Mouse (Mus musculus) gastrocnemius, postnatal 25 days (tissue): ENCODE measurements around the gene 4932438H23Rik. TPM values are rescaled to one million over a fixed set of nuclear protein-coding genes. Genes with fewer than 3 reads are reported as not detected.
A peak's percentile ranks its signal among the peaks of the same experiment; 100 is the strongest.

Source experiments
- DNase-seq: peaks from one replicate; pipeline ENCODE4 v3.0.0; 2022
- total RNA-seq, 2 experiments: library from RNA; stranded (reverse); gene quantifications; 1 replicate in 1 of 2; 2 replicates in 1 of 2; pipeline ENCODE4 v1.2.3; 2021

Gene 4932438H23Rik
- total RNA-seq, 2 experiments from 2014 or later = 0.33 to 0.38 TPM

GRCm38 (mm10) chr16:91057261-91057660, 37.7 kb downstream of the 4932438H23Rik start:
- DNase-seq = no peak

GRCm38 (mm10) chr16:91056043-91056821, 38.7 kb downstream of the 4932438H23Rik start:
- no peak for DNase-seq

DNA sequence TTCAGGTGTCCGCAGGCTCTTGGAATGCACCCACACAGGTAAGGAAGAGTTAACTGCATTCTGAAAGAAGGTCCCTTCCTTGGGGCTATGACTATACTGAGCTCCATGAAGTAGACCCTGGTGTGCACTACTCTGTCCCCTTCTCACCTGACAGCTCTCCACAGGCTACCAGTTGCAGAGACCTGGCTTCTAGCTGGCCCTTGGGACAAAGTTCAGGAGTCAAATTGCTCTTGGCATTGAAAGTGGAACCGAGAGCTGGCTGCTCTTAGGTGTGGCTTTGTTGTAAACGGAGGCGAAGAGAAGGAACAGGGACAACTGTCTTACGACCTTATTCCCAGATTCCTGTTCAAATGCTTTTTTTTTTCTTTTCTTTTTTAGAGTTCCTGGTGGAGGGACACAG, 39.8 kb downstream of the 4932438H23Rik start:
- no peak for DNase-seq

DNA sequence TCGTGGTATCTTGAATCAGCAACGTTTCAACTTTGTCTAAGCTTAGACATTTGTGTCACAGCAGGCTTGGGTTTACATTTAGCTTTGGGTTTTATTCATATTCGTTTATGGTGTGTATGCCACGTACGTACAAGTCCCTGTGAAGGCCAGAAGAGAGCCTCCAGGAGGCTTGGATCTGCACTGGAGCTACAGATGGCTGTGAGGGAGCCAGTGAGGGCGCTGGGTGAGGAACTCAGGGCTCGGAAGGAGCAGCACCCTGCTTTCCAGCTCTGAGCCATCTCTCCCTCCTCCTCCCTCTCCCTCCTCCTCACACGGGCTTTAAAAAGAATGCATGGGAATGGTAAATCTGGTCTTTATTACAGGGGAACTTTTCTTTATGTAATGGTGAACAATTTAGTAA, 41.3 kb downstream of the 4932438H23Rik start:
- DNase-seq = no peak

DNA sequence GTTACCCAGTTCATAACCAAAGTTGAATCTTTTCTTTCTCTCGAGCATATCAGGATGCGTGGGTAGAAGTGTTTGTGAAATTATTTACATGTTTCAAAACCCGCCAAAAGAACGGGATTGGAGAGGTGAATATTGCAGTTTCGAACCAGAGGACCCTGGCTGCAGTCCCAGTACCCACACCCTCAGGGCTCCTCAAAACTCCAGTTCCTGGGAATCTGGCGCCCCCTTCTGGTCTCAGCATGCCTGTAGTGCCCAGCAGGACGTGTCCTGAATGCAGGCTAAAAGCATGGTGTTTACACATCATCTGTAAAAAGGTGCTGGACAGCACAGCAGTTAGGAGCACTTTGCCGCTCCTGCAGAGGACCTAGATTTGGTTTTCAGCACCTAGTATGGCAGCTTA, 49.4 kb downstream of the 4932438H23Rik start:
- no peak for DNase-seq

DNA sequence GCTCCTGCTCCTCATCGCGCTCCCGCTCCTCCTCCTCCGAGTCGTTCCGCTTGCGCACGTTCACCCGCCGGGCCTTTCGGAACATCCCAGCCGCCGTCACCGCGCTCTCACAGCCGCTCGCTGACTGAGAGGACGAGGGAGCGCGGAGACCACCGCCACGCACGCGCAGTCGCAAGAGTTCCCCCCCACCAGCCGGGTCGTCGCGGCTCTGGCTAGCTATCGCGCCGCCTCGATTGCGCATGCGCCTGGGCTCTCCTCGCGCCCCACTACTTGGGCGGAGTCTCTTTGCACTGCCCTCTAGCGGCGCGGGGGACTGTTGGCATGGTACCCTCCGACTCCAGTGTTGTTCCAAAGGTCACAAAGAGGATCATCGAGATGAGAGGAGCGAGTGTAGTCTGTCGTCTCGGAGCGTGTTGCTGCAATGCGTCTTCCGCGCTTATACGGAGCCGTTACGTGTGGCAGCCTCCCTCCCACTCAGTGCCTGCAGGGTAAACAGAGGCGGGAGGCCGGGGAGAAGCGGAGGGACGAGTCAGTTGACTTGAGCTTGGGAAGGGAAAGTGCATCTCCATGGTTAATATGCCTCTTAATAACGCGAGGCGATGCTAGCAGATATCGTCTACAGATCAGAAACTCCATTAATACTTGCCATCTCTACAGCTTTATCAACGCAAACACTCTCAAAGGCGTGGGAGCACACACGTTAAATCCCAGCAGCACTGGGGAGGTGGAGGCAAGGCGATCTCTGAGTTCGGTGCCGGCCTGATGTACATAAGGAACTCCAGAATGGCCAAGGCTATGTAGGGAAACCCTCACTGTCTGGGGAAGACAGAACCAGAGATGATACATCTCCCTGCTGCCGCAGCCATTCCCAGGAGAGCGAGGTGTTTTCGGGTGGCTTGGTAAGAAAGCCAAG, 50.4 kb downstream of the 4932438H23Rik start, which contains the start of gene Paxbp1:
Gene Paxbp1, minus strand, starts transcription at position 274 of the 913 bp plus-strand sequence.
- DNase-seq = peak; percentile 97

DNA sequence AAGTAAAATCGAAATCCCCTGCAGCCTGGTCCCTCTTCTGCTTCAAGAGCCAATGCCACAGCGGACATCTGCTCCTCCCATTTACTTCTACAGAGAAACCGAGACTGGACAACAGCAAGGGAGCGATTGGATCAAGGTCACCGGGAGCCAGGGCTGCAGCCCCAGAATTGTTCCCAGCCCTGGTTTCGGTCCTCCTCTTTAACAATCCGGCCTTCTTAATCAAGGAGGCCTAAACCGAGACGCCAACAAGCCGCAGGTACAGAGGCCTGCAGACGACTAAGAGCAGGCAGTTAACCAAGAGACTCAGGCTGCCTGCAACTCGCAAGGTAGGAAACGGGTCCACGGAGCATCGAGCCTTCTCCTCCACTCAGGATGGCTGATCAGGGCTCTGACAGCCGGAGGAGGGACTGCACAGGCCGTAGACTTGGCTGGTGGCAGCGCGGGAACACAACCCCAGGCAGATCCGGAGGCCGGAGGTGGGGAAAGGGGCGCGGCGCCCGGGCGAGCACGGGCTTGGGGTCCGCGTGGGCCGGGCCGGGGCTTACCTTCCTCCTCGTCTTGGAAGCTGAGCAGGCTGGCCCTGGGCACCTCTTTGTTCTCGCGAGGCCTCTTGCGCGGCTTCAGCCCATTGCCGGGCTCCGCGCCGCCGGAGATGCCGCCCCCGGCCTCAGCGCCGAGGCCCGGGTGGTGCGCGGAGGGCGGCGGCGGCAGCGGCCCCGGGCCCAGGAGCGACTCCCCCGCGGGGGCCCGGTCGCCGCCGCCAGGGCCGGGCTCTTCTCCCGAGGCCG, 51.3 kb downstream of the 4932438H23Rik start:
- DNase-seq = peak; percentile 55

- no peak for DNase-seq
These were observed 52.3 kb downstream of the 4932438H23Rik start for GRCm38 (mm10) chr16:91042640-91043039.

DNA sequence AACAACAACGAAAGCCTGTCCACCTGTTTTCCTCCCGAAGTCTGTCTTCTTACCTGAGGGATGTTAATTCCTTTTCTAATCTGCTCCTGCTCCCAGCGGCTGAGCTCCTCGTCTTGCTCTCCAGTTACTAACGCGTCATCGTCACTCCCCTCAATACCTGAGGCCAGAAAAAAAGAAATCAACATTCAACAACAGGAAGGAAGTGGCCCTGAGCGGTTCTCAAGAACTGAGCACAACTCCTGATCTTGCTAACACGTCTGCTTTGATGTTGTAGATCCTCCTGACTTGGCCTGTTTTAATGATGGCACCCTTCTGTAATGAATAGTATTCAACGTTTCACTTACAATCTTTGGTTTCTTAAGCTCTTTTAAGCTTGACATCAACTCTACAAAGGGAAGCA, 59.1 kb downstream of the 4932438H23Rik start:
- DNase-seq = no peak

DNA sequence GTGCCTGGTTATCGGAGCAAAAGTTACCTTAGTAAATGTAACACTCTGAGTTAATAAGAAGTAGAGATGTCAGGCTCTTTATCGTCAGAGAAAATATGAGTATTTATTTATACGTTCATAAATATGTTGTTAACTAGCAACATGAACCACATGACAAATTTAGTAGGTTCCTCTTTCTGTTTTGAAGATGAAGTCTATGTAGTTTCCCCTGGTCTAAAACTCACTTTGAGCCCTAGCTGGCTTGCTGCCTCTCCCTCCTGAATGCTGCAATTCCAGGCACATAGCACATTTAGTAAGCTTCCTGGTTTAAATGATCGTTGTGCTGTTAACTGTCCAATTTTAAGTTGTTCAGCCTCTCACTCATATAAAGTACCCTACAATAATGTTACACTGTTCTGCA, 64.2 kb downstream of the 4932438H23Rik start:
- no peak for DNase-seq

DNA sequence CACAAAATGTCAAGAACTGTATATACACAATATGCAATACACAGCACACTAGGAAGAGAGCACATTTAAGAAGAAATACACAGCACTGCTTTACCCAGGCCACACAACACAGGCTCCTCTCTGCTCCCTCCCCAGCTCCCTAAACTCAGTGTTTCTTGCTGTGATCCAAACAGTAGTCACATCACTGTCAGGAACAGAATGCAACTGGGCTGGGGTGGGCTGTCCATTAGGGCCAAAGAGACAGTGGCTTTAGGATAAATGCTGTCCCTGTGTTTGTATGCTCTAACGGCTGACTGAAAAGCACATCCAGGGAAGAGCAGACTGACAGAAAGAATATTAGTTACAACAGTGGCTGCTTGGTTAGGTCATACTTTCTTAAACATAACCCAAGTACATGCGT, 65.0 kb downstream of the 4932438H23Rik start:
- no peak for DNase-seq

- DNase-seq = no peak
These were observed 65.7 kb downstream of the 4932438H23Rik start for GRCm38 (mm10) chr16:91029161-91029743.

- DNase-seq = no peak
These were observed 68.6 kb downstream of the 4932438H23Rik start for GRCm38 (mm10) chr16:91026290-91026689.

DNA sequence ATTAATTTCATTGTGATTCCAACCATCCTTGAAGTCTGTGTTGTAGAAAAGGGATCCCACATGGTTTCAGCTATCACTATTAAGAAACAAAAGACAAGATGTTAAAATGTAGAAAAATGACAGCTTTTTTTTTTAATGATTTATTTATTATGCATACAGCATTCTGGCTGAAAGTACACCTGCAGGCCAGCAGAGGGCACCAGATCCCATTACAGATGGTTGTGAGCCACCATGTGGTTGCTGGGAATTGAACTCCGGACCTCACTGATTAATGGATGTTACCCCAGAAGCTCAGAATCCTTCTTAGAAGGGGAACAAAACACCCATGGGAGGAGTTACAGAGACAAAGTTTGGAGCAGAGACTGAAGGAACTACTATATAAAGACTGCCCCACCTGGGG, 71.5 kb downstream of the 4932438H23Rik start:
- DNase-seq = no peak

DNA sequence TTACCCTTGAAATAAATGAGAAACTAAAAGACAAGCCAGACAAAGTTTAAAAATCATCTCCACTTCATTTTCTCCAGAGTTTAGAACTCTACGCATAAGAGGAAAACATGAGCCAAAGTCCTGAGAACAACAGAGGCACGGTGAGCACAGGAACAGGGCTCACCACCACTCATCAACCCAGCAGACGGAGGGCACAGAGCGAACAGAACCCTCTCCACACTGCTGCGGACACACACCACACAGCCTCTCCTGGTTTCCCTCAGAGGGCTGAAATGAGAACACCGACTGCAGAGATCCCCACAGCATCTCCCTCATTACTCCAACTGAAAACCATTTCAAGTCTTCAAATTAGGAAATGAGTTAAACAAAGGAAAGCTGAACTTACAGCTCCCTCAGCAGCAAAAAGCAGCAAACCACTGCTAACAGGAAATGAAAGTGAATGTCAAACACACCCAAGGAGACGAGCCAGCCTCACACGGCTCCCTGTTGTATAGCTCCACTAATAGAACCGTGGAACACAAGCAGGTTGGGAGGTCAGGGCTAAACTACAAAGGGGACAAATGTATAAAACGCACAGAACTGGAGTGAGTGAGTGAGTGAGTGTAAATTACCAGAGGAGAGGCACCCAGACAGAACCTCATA, 74.0 kb downstream of the 4932438H23Rik start:
- DNase-seq = no peak

DNA sequence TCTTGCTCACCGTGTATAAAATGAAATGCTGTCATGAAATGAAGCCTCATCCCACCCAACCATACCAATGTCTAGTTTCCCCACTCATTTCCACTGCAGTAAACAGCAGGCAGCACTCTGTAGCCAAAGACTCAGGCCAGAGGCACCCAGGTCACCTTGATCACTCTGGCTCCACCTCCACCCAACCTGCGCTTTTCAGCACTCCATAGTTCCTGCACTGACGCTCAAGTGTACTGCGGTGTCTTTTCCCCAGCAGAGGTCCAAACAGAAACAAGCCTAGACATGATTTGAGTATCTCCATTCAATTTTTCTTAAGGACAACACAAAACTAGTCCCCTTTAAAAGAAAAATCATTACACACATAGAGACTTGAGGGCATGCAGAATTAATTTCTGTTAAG, 75.4 kb downstream of the 4932438H23Rik start:
- no peak for DNase-seq

GRCm38 (mm10) chr16:91015761-91016160, 79.2 kb downstream of the 4932438H23Rik start:
- DNase-seq = no peak

GRCm38 (mm10) chr16:91011847-91012246, 83.1 kb downstream of the 4932438H23Rik start:
- DNase-seq = no peak

DNA sequence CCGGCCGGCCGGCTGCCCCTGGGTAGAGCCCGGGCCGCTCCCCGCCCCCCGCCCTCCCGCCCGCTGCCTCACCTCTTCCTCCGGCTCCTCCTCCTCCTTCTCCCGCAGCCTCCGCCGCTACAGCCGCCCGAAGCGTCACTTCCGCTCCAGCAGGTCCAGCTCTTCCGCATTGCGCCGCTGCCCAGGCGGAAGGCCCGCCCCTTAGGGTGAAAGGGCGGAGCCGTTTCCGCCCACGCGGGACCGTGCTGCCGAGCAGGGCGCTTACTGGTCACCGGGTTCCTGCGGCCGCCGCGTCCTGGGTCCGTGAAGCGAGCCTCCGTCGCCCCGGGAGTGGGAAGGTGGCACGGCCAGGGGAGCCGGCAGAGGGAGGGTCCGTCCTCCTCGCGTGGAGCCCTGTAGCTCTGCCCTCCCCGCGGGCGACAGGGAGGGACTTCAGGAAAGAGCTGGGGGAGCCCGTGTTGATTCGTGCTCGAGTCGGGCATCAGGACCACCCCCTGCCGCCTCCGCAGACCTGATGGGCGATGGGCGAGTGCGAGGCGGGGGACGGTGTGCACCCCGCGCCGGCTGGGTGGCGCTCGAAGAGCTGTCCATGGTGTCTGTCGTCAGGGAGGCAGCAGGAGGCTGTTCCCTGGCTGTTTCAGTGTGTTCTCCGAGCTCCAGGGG, 83.8 kb downstream of the 4932438H23Rik start, which contains the start of gene Synj1:
Gene Synj1, minus strand, starts transcription at position 288 of the 663 bp plus-strand sequence.
- DNase-seq = peak; percentile 93

GRCm38 (mm10) chr16:91010581-91011020, 84.3 kb downstream of the 4932438H23Rik start:
- DNase-seq = no peak
